Mouse (Mus musculus): ENCODE results near the gene A630095N17Rik.

DNA sequence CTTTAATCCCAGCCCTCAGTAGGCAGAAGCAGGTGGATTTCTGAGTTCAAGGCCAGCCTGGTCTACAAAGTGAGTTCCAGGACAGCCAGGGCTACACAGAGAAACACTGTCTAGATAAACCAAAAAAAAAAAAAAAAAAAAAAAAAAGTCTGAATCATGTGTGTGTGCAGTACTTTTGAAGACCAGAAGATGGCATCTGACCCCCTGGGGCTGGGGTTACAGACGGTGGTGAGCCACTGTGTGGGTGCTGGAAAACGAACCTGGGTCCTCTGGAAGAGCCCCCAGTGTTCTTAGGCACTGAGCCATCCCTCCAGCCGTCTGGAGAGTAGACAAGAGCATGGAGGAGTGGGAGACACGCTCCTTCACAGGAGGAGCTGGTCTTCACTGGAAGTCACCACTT is 49.7 kb downstream of the A630095N17Rik start:
- TF ChIP-seq CTCF (IDR thresholded peaks at IDR 0.05; ENCODE audit: low read depth, low read length) (0 out of 2 replicates have a peak, but pooled peaks have one; percentile 11), POLR2A (IDR thresholded peaks at IDR 0.05; ENCODE audit: borderline replicate concordance, low read depth, low read length) (no peak)

Measured in bone marrow macrophage, adult 2 months (primary cell).